Mouse (Mus musculus) brain, embryonic 14.5 days (tissue): Measurements from ENCODE around the gene Arl4a. TPM values are rescaled to one million over a fixed set of nuclear protein-coding genes. Genes with fewer than 3 reads are reported as not detected.

ENCODE experiments used
- DNase-seq: peaks from one replicate; pipeline ENCODE4 v3.0.0-alpha.2; 2011; ENCODE audit warnings: low read depth
- CTCF ChIP-seq: fragments of 200-500 bp; IDR thresholded peaks from 2 replicates; pipeline ENCODE4 v1.5.1; 2012; ENCODE audit warnings: inconsistent platforms, mild to moderate bottlenecking, moderate library complexity, borderline replicate concordance; ENCODE audit not compliant: insufficient read depth, insufficient read length; ENCODE audit errors: extremely low read depth
- POLR2A ChIP-seq: fragments of 200-500 bp; IDR thresholded peaks from 2 replicates; pipeline ENCODE4 v1.6.1; 2012; ENCODE audit warnings: mild to moderate bottlenecking, inconsistent platforms, borderline replicate concordance; ENCODE audit not compliant: poor library complexity, insufficient read depth, insufficient read length, severe bottlenecking; ENCODE audit errors: extremely low read depth
- polyA plus RNA-seq: library from polyadenylated mRNA; depleted of rRNA; stranded (reverse); fragments of >200 nt; gene quantifications from 2 replicates; pipeline ENCODE4 v1.2.3, GENCODE M21; 2012

The Arl4a gene
- polyA plus RNA-seq, 1 experiment = 52.1 TPM

- peak; percentile 27 for DNase-seq
- no peak for TF ChIP-seq CTCF
- no peak for TF ChIP-seq POLR2A
Observed at GRCm38 (mm10) chr12:39998853-39999195, 39.0 kb downstream of the Arl4a start.

- peak; percentile 90 for DNase-seq
- TF ChIP-seq POLR2A (no peak), CTCF (no peak)
Observed at GRCm38 (mm10) chr12:39998070-39998852, 39.6 kb downstream of the Arl4a start.

GRCm38 (mm10) chr12:39997651-39998050 lies 40.2 kb downstream of the Arl4a start:
- no peak for DNase-seq
- TF ChIP-seq CTCF (no peak), POLR2A (no peak)

- TF ChIP-seq POLR2A = no peak
Observed at GRCm38 (mm10) chr12:39996015-39996414, 41.8 kb downstream of the Arl4a start.

GRCm38 (mm10) chr12:39995609-39996008 lies 42.2 kb downstream of the Arl4a start:
- TF ChIP-seq CTCF (no peak), POLR2A (no peak)
- DNase-seq = no peak

More at GRCm38 (mm10) chr12:39996015-39996414, 41.8 kb downstream of the Arl4a start:
- no peak for DNase-seq

GRCm38 (mm10) chr12:39992767-39993302 lies 45.0 kb downstream of the Arl4a start:
- no peak for TF ChIP-seq POLR2A
- no peak for TF ChIP-seq CTCF
- DNase-seq = no peak

GRCm38 (mm10) chr12:39990830-39991780 lies 46.7 kb downstream of the Arl4a start:
- no peak for TF ChIP-seq CTCF
- no peak for TF ChIP-seq POLR2A
- peak; percentile 35 for DNase-seq

- no peak for DNase-seq
- no peak for TF ChIP-seq CTCF
- TF ChIP-seq POLR2A = no peak
Observed at GRCm38 (mm10) chr12:39989136-39989535, 48.7 kb downstream of the Arl4a start.

GRCm38 (mm10) chr12:39987177-39987576 lies 50.6 kb downstream of the Arl4a start:
- TF ChIP-seq POLR2A (no peak), CTCF (no peak)

GRCm38 (mm10) chr12:39985639-39986038 lies 52.2 kb downstream of the Arl4a start:
- no peak for DNase-seq
- TF ChIP-seq POLR2A = no peak
- no peak for TF ChIP-seq CTCF

More at GRCm38 (mm10) chr12:39987177-39987576, 50.6 kb downstream of the Arl4a start:
- peak; percentile 51 for DNase-seq

GRCm38 (mm10) chr12:39979792-39980191 lies 58.0 kb downstream of the Arl4a start:
- no peak for TF ChIP-seq CTCF
- TF ChIP-seq POLR2A = no peak
- DNase-seq = no peak
